9 mouse cellular contexts compared by ENCODE assay signal in genomic region chr14:108910449-108911137, GRCm38 (mm10). TPM values are rescaled to one million over a fixed set of nuclear protein-coding genes. Genes with fewer than 3 reads are reported as not detected.
DNase-seq lines count a peak whose midpoint lies in the region; ATAC-seq and TF ChIP-seq lines count a peak whose summit lies in the region.
"Had no signal": no experiment of that assay in that cellular context is flagged by ENCODE, and none has a peak within 500 bp of the region (broad histone marks: within the 10 kb centered on the region; RNA-seq: fewer than 3 reads in every experiment).

No protein-coding gene starts in this region.

- no peaks in the 10 kb centered on the region for H3K9me3 ChIP-seq in E14TG2a.4 (ENCODE audit: low read length)
- no peaks in the 10 kb centered on the region for H3K9me3 ChIP-seq in forebrain, embryonic 10.5 days
- no peaks in the 10 kb centered on the region for H3K9me3 ChIP-seq in kidney, embryonic 16.5 days (ENCODE audit: low read length)
- H3K9me3 ChIP-seq in midbrain, embryonic 16.5 days (replicated peaks; ENCODE audit: control insufficient read depth, low read length, poor library complexity, severe bottlenecking), result no peaks in the 10 kb centered on the region

- peak; percentile 23 to 38 for DNase-seq in frontal cortex, postnatal 36 days (ENCODE audit: low spot score in 2 of 2)
- DNase-seq in frontal cortex, postnatal 10 days (ENCODE audit: low spot score in 2 of 2), result no peak
- DNase-seq in forebrain, embryonic 10.5 days (ENCODE audit: extremely low spot score, low spot score), result no peak
- no peak for DNase-seq in spleen, postnatal 36 days (ENCODE audit: low spot score in 2 of 2)
- DNase-seq in adrenal gland, postnatal 4 days (ENCODE audit: low spot score in 2 of 2), result no peak

- H3K4me1 ChIP-seq in E14TG2a.4 (replicated peaks; ENCODE audit: low read depth, low read length), result peaks cover 24% of the 10 kb centered on the region; the same call in 1 of the 2 replicates
- H3K4me1 ChIP-seq in forebrain, embryonic 10.5 days, result peaks cover 40% of the 10 kb centered on the region
- H3K4me1 ChIP-seq in kidney, embryonic 16.5 days (ENCODE audit: insufficient read depth, low read length), result peaks cover 30% of the 10 kb centered on the region
- H3K4me1 ChIP-seq in midbrain, embryonic 16.5 days (ENCODE audit: control insufficient read depth, insufficient read depth, low read length), result peaks cover 8% of the 10 kb centered on the region

- WGBS in forebrain, embryonic 10.5 days, result 2% methylated on average over 19 of the region's 19 CpGs
- WGBS in kidney, embryonic 16.5 days, result 4% methylated on average over 19 of the region's 19 CpGs
- 2% methylated on average over 19 of the region's 19 CpGs for WGBS in midbrain, embryonic 16.5 days

- H3K4me3 ChIP-seq in E14TG2a.4 (replicated peaks; ENCODE audit: low read length), result peak overlapping the region; percentile 70
- H3K4me3 ChIP-seq in forebrain, embryonic 10.5 days, result peak overlapping the region; percentile 60
- peak overlapping the region; percentile 44 for H3K4me3 ChIP-seq in kidney, embryonic 16.5 days (ENCODE audit: low read length)
- H3K4me3 ChIP-seq in midbrain, embryonic 16.5 days (ENCODE audit: low read depth, low read length), result peak overlapping the region; percentile 65

- H3K4me2 ChIP-seq in kidney, embryonic 16.5 days (replicated peaks; ENCODE audit: low read depth, low read length), result peak overlapping the region; percentile 68
- H3K4me2 ChIP-seq in midbrain, embryonic 16.5 days (ENCODE audit: low read length), result peak overlapping the region; percentile 87

- peak overlapping the region; percentile 33; the same call in 1 of the 2 replicates for H3K9ac ChIP-seq in kidney, embryonic 16.5 days (replicated peaks; ENCODE audit: low read length)
- peak overlapping the region; percentile 76 for H3K9ac ChIP-seq in midbrain, embryonic 16.5 days (ENCODE audit: low read depth, low read length)

- peak overlapping the region; percentile 70 for H3K27ac ChIP-seq in forebrain, embryonic 10.5 days
- peak overlapping the region; percentile 58; the same call in 1 of the 2 replicates for H3K27ac ChIP-seq in kidney, embryonic 16.5 days (ENCODE audit: low read length)
- H3K27ac ChIP-seq in midbrain, embryonic 16.5 days (ENCODE audit: low read length), result peak overlapping the region; percentile 94

- peak; percentile 77 for ATAC-seq in kidney, embryonic 16.5 days (ENCODE audit: low FRiP score, low TSS enrichment)
- no peak for ATAC-seq in midbrain, embryonic 16.5 days

- TF ChIP-seq CTCF in E14TG2a.4 (conservative IDR thresholded peaks at IDR 0.05; ENCODE audit: low read length), result no peak

- H3K27me3 ChIP-seq in E14TG2a.4 (ENCODE audit: insufficient read depth, low read length), result peaks cover 38% of the 10 kb centered on the region
- H3K27me3 ChIP-seq in forebrain, embryonic 10.5 days (ENCODE audit: poor library complexity, severe bottlenecking), result peaks cover 37% of the 10 kb centered on the region
- peaks cover 36% of the 10 kb centered on the region for H3K27me3 ChIP-seq in kidney, embryonic 16.5 days (ENCODE audit: insufficient read depth, low read length)
- H3K27me3 ChIP-seq in midbrain, embryonic 16.5 days (ENCODE audit: control insufficient read depth, insufficient read depth, low read depth, low read length), result no peaks in the 10 kb centered on the region

- H3K36me3 ChIP-seq in E14TG2a.4 (ENCODE audit: insufficient read depth, low read length), result no peaks in the 10 kb centered on the region
- no peaks in the 10 kb centered on the region for H3K36me3 ChIP-seq in forebrain, embryonic 10.5 days (replicated peaks)
- no peaks in the 10 kb centered on the region for H3K36me3 ChIP-seq in kidney, embryonic 16.5 days (ENCODE audit: insufficient read depth, low read length)
- H3K36me3 ChIP-seq in midbrain, embryonic 16.5 days (ENCODE audit: control insufficient read depth, insufficient read depth, low read length), result no peaks in the 10 kb centered on the region

RNA-seq across cellular contexts. Expression of gene Slitrk1, which starts 3.4 kb away (rescaled TPM):
- 1.9 and 2.2 TPM in 2 replicates for polyA plus RNA-seq in forebrain, embryonic 10.5 days (2016; fragmentation: Nextera tagmentation; extraction: Ambion mirVana)
- 0.79 and 0.94 TPM in 2 replicates for polyA plus RNA-seq in kidney, embryonic 16.5 days (2015; fragmentation: Nextera tagmentation; extraction: Ambion mirVana)
- 30.4 and 32.3 TPM in 2 replicates for polyA plus RNA-seq in midbrain, embryonic 16.5 days (2015; fragmentation: Nextera tagmentation; extraction: Ambion mirVana)
- 1 to 10 TPM; 3.4 to 3.5 TPM for total RNA-seq in adrenal gland, postnatal 4 days (2021)
- total RNA-seq: common myeloid progenitor, adult 5-6 weeks had no signal

Comparison
In these comparisons a context has a peak if more than half of its experiments do, and no peak if none do; other contexts are left out.
1. DNase-seq: peak in frontal cortex, postnatal 36 days (2 of 2); none in frontal cortex, postnatal 10 days (0 of 2), forebrain, embryonic 10.5 days (single experiment), spleen, postnatal 36 days (0 of 2) and adrenal gland, postnatal 4 days (0 of 2).
2. Peak in every context shown above with its lines, with median percentiles within 50 percentile points of each other: H3K4me3 ChIP-seq and H3K27ac ChIP-seq.